Mouse (Mus musculus): ENCODE measurements around the gene Hook2. TPM values are rescaled to one million over a fixed set of nuclear protein-coding genes. Genes with fewer than 3 reads are reported as not detected.
A peak's percentile ranks its signal among the peaks of the same experiment; 100 is the strongest.

Gene Hook2
- polyA plus RNA-seq, 1 experiment from 2014 or later: 39.8 TPM

DNA sequence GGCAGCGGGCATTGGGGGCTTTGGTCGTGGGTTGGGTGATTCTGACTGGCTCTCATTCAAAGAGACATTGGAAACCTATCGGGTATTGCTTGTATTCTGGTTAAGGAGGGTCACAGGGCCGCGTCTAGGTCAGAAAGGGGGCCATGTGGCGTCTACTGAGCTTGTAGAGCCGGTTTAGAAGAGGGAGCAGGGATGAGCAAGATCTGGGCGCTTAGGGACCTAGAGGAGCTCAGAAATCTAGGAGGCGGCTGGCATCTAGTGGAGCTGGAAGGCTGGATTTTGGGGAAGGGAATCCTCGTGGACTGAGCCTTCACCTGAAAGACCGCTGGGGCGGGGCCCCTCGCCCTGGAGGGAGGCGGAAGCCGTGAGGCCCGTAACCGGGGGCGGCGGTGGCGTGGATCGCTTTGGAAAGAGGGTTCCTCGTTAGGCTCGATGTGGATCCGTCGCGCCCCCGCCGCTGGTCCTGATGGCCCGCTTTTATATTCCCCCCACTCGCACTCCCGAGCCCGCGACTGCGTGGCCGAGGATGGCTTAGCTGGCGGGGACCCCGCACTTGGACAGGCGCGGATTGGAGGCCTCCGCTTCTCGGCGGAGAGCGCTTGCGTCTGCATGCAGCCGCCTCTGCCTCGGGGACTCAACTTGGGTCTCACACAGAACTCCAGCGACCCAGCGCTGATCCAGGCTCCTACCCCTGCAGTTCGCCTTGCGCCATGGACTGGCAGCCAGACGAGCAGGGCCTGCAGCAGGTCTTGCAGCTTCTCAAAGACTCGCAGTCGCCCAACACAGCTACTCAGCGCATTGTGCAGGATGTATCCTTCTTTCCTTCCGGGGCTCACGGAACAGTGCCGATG lies 47.5 kb downstream of the Hook2 start:
- H3K4me1 ChIP-seq (replicated peaks; ENCODE audit: control insufficient read depth, insufficient read depth, low read length): peaks cover 26% of the 10 kb centered on the region
- WGBS: under 1% methylated on average over 54 of the region's 57 CpGs
- peak overlapping the region; percentile 99 for H3K27ac ChIP-seq (ENCODE audit: low read length)
- H3K36me3 ChIP-seq (ENCODE audit: control insufficient read depth, insufficient read depth): peaks cover 7% of the 10 kb centered on the region
- peak overlapping the region; percentile 97 for H3K4me2 ChIP-seq (ENCODE audit: low read length)
- no peaks in the 10 kb centered on the region for H3K27me3 ChIP-seq (replicated peaks; ENCODE audit: control insufficient read depth, insufficient read depth, low read length)
- H3K9me3 ChIP-seq (ENCODE audit: control insufficient read depth, low read length): no peaks in the 10 kb centered on the region
- H3K9ac ChIP-seq (replicated peaks; ENCODE audit: low read depth, low read length): peak overlapping the region; percentile 91
- peak overlapping the region; percentile 80 for H3K4me3 ChIP-seq (replicated peaks; ENCODE audit: low read length)
- no peak for ATAC-seq

DNA sequence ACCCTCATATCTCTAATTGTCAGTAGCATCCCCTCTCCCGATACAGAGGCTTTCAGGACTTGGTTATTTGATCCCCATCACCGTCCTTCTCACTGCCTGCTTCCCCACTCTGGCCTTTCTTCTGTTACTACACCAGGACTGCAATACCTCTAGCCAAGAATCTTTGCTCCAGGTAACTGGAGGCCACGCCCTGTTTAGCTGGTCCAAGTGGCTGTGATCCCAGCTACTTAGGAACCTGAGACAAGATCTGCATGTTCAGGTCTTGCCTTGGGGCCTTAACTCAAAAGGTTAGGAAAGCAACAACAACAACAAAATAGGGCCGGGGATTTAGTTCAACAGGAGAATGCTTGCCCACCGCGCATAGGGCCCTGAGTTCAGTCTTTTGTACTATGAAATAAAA lies 53.2 kb downstream of the Hook2 start:
- H3K36me3 ChIP-seq (ENCODE audit: control insufficient read depth, insufficient read depth): peaks cover 28% of the 10 kb centered on the region

More for the DNA sequence above, 53.2 kb downstream of the Hook2 start:
- Histone ChIP-seq H3K9ac (replicated peaks; ENCODE audit: low read depth, low read length) (no peak overlapping the region), H3K4me1 (replicated peaks; ENCODE audit: control insufficient read depth, insufficient read depth, low read length) (peaks cover 5% of the 10 kb centered on the region), H3K27ac (ENCODE audit: low read length) (no peak overlapping the region), H3K9me3 (ENCODE audit: control insufficient read depth, low read length) (no peaks in the 10 kb centered on the region), H3K4me3 (replicated peaks; ENCODE audit: low read length) (no peak overlapping the region), H3K27me3 (replicated peaks; ENCODE audit: control insufficient read depth, insufficient read depth, low read length) (no peaks in the 10 kb centered on the region), H3K4me2 (ENCODE audit: low read length) (no peak overlapping the region)
- ATAC-seq: no peak
- WGBS: 93% methylated on average over 6 of the region's 6 CpGs

Other genes starting within 250 kb of the Hook2 start
- 440 and 546 TPM in 2 replicates for gene Nfix, start 190.3 kb upstream of the Hook2 start, polyA plus RNA-seq (2015; fragmentation: Nextera tagmentation; extraction: Ambion mirVana)
- 8.2 and 8.7 TPM in 2 replicates for gene Dand5, start 167.8 kb upstream of the Hook2 start, polyA plus RNA-seq (2015; fragmentation: Nextera tagmentation; extraction: Ambion mirVana)
- 31.3 and 34.3 TPM in 2 replicates for gene Gadd45gip1, start 159.1 kb upstream of the Hook2 start, polyA plus RNA-seq (2015; fragmentation: Nextera tagmentation; extraction: Ambion mirVana)
- gene Rad23a, start 149.9 kb upstream of the Hook2 start, polyA plus RNA-seq (2015; fragmentation: Nextera tagmentation; extraction: Ambion mirVana): 84.8 and 86.5 TPM in 2 replicates
- gene Calr, start 143.7 kb upstream of the Hook2 start, polyA plus RNA-seq (2015; fragmentation: Nextera tagmentation; extraction: Ambion mirVana): 610 and 631 TPM in 2 replicates
- 126 TPM in 2 replicates for gene Farsa, start 133.6 kb upstream of the Hook2 start, polyA plus RNA-seq (2015; fragmentation: Nextera tagmentation; extraction: Ambion mirVana)
- gene Syce2, start 118.5 kb upstream of the Hook2 start, polyA plus RNA-seq (2015; fragmentation: Nextera tagmentation; extraction: Ambion mirVana): 51.0 and 54.3 TPM in 2 replicates
- 35.5 and 39.1 TPM in 2 replicates for gene Gcdh, start 96.7 kb upstream of the Hook2 start, polyA plus RNA-seq (2015; fragmentation: Nextera tagmentation; extraction: Ambion mirVana)
- 0.73 and 0.85 TPM in 2 replicates for gene Klf1, start 88.7 kb upstream of the Hook2 start, polyA plus RNA-seq (2015; fragmentation: Nextera tagmentation; extraction: Ambion mirVana)
- gene Dnase2a, start 82.0 kb upstream of the Hook2 start, polyA plus RNA-seq (2015; fragmentation: Nextera tagmentation; extraction: Ambion mirVana): 5.4 and 5.5 TPM in 2 replicates
- gene Mast1, start 53.2 kb upstream of the Hook2 start, polyA plus RNA-seq (2015; fragmentation: Nextera tagmentation; extraction: Ambion mirVana): 52.4 and 65.8 TPM in 2 replicates
- 2.2 and 2.4 TPM in 2 replicates for gene Rtbdn, start 43.6 kb upstream of the Hook2 start, polyA plus RNA-seq (2015; fragmentation: Nextera tagmentation; extraction: Ambion mirVana)
- not detected in 2 replicates for gene Gm49661, start 21.2 kb upstream of the Hook2 start, polyA plus RNA-seq (2015; fragmentation: Nextera tagmentation; extraction: Ambion mirVana)
- 1,287 and 1,394 TPM in 2 replicates for gene Prdx2, start 21.0 kb upstream of the Hook2 start, polyA plus RNA-seq (2015; fragmentation: Nextera tagmentation; extraction: Ambion mirVana)
- 79.9 and 85.8 TPM in 2 replicates for gene Rnaseh2a, start 20.8 kb upstream of the Hook2 start, polyA plus RNA-seq (2015; fragmentation: Nextera tagmentation; extraction: Ambion mirVana)
- 7.6 and 8.2 TPM in 2 replicates for gene Junb, start 11.9 kb upstream of the Hook2 start, polyA plus RNA-seq (2015; fragmentation: Nextera tagmentation; extraction: Ambion mirVana)
- gene Best2, start 23.9 kb downstream of the Hook2 start, polyA plus RNA-seq (2015; fragmentation: Nextera tagmentation; extraction: Ambion mirVana): not detected in 2 replicates
- 144 and 153 TPM in 2 replicates for gene Asna1, start 34.7 kb downstream of the Hook2 start, polyA plus RNA-seq (2015; fragmentation: Nextera tagmentation; extraction: Ambion mirVana)
- gene Trir, start 36.2 kb downstream of the Hook2 start, polyA plus RNA-seq (2015; fragmentation: Nextera tagmentation; extraction: Ambion mirVana): 108 and 110 TPM in 2 replicates
- 72.8 and 83.4 TPM in 2 replicates for gene Tnpo2, start 46.3 kb downstream of the Hook2 start, polyA plus RNA-seq (2015; fragmentation: Nextera tagmentation; extraction: Ambion mirVana)
- 61.7 and 78.3 TPM in 2 replicates for gene Fbxw9, start 69.5 kb downstream of the Hook2 start, polyA plus RNA-seq (2015; fragmentation: Nextera tagmentation; extraction: Ambion mirVana)
- 0.84 TPM in 1 of 2 replicates, not detected in the other for gene Gm5741, start 77.4 kb downstream of the Hook2 start, polyA plus RNA-seq (2015; fragmentation: Nextera tagmentation; extraction: Ambion mirVana)
- gene Dhps, start 81.2 kb downstream of the Hook2 start, polyA plus RNA-seq (2015; fragmentation: Nextera tagmentation; extraction: Ambion mirVana): 87.2 and 98.7 TPM in 2 replicates
- 129 and 133 TPM in 2 replicates for gene Wdr83os, start 90.1 kb downstream of the Hook2 start, polyA plus RNA-seq (2015; fragmentation: Nextera tagmentation; extraction: Ambion mirVana)
- 53.1 and 61.1 TPM in 2 replicates for gene Wdr83, start 90.7 kb downstream of the Hook2 start, polyA plus RNA-seq (2015; fragmentation: Nextera tagmentation; extraction: Ambion mirVana)
- 15.6 and 17.7 TPM in 2 replicates for gene Man2b1, start 92.7 kb downstream of the Hook2 start, polyA plus RNA-seq (2015; fragmentation: Nextera tagmentation; extraction: Ambion mirVana)
- 3.4 and 3.8 TPM in 2 replicates for gene Zfp791, start 132.5 kb downstream of the Hook2 start, polyA plus RNA-seq (2015; fragmentation: Nextera tagmentation; extraction: Ambion mirVana)
- not detected in 2 replicates for gene Cks1brt, start 161.3 kb downstream of the Hook2 start, polyA plus RNA-seq (2015; fragmentation: Nextera tagmentation; extraction: Ambion mirVana)
- gene Olfr371, start 235.4 kb downstream of the Hook2 start, polyA plus RNA-seq (2015; fragmentation: Nextera tagmentation; extraction: Ambion mirVana): not detected in 2 replicates

All from forebrain, embryonic 16.5 days (tissue).